Mouse (Mus musculus) fibroblast of lung, adult 2 months (primary cell): Measurements from ENCODE around the gene Kif17.

ENCODE experiments used
- DNase-seq: peaks from one replicate; pipeline ENCODE4 v3.0.0-alpha.2; 2011; ENCODE audit warnings: low read depth

Gene Kif17

GRCm38 (mm10) chr4:138259482-138259881, 9.2 kb downstream of the Kif17 start:
- no peak for DNase-seq

GRCm38 (mm10) chr4:138261843-138262681, 11.8 kb downstream of the Kif17 start:
- no peak for DNase-seq

- DNase-seq = no peak
Measured at GRCm38 (mm10) chr4:138267869-138268268, 17.6 kb downstream of the Kif17 start.

GRCm38 (mm10) chr4:138272011-138272997, 22.1 kb downstream of the Kif17 start:
- DNase-seq = no peak

DNA sequence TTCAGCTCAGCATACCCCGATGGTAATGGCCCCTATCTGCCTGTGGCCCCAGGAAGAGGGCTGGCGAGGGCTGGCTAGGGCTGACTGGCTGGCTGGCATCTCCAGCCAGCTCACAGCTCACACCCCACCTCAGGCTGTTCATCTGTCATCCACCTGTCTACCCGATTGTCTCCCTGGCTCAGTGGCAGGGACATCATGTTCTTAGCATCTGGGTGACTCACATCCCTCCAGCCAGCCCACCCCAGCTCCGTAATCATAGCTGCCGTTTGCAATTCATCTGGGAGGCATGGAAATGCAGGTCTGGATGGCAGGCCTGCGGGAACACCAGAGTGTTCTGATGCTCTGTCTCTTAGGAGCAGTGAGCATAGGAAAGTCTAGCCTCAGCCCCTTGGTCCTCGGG, 28.1 kb downstream of the Kif17 start:
- no peak for DNase-seq

DNA sequence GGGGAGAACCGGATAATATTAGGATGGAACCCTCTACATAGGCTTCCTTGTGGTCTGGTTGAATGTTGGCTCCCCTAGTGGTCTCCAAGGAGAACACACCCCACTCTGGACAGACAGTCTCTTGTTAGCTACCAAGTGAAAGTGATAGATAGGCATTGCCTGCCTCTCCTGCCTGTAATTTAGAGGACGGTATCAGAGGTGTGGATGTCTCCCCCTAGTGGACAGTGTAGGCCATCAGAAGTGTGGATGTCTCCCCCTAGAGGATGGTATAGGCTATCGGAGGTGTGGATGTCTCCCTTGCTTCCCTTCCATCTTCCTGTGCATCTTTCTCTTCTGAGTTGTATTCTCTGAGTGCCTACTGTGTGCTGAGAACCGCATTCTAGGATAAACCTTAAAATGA, 32.6 kb downstream of the Kif17 start:
- DNase-seq = peak; percentile 58

DNA sequence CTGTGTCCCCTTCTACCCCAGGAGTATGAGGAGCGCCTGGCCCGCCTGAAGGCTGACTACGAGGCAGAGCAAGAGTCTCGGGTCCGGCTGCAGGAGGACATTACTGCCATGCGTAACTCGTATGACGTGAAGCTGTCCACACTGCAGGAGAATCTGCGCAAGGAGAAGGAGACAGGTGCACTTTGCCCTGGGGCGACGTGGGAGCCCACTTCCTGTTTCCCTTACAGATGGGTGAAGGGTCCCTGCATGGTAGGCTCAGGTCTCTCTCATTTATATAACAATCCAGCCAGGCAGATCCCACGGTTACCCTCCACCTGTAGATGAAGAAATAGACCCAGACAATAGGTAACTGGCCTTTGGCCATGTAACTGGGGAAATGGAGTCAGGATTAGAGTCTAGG, 36.2 kb downstream of the Kif17 start:
- DNase-seq = no peak

DNA sequence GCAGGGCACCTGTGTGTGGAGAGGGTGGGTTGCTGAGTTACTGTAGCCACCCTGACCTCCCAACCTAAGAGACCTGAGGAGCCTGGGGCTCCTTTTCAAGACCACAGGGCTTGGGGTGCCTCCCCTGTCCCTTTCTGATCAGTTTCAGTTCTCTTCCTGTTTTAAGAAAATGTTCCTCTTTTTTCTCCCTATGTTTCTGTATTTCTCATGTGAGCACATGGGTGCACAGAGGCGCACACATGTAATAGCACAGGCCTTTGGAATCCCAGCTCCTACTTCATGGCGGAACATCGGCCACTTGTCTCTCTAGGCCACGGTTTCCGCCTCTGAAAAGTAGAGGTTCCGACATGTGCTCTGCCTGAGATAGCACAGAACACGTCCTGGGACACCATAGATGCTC, 38.5 kb downstream of the Kif17 start:
- no peak for DNase-seq

- no peak for DNase-seq
Measured at GRCm38 (mm10) chr4:138292028-138292427, 41.8 kb downstream of the Kif17 start.

DNA sequence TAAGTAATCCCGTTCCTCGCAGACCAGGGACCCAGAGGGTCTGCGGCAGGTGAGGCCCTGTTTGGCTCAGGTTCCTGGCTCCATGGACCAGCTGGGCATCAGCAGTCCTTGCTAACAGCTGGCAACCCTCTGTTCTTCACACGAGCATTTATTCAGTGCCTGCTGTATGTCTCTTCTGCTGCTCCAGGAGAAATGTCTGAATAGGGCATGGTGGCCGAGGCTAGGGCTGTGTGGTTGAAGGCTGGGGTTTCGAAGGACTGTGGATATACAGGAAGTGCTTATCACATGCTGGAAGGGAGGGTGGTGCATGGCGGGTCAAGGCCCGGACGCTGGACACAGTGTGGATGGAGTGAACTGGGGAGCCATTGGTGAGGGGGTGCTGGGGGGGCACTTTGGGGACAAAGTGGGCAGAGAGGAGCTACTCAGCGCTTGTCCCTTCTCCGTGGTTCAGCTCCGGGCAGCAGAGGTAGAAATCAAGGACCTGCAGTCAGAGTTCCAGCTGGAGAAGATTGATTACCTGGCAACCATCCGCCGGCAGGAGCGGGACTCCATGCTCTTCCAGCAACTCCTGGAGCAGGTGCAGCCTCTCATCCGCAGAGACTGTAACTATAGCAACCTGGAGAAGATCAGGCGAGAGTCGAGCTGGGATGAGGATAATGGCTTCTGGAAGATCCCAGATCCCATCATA, 43.2 kb downstream of the Kif17 start:
- DNase-seq = no peak

DNA sequence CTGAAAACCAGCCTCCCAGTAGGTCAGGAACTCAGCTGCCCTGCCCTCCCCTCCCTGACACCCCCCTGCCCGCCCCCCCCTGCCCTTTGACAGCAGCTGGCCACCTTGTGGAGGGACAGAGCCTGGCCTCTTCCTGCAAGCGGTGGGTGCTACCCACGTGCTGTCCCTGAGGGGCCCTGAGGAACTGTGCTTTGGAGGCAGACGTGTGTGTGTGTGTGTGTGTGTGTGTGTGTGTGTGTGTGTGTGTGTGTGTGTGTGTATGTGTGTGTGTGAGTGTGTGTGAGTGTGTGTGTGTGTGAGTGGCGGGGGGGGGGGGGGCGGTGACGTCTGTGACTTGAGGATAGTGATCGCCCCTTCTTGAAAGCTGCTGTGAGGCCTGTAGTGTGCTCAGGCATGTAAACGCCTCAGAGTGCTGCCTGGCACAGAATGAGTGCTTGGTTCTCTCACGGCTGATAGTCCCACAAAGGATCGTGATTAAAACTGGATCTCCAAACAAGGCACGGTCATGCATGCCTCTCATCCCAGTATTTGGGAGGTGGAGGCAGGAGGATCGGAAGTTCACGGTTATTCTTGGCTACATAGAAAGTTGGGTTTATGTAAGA, 43.8 kb downstream of the Kif17 start:
- no peak for DNase-seq

- DNase-seq = no peak
Measured at GRCm38 (mm10) chr4:138301271-138301780, 51.1 kb downstream of the Kif17 start.

- no peak for DNase-seq
Measured at GRCm38 (mm10) chr4:138303011-138303410, 52.8 kb downstream of the Kif17 start.

DNA sequence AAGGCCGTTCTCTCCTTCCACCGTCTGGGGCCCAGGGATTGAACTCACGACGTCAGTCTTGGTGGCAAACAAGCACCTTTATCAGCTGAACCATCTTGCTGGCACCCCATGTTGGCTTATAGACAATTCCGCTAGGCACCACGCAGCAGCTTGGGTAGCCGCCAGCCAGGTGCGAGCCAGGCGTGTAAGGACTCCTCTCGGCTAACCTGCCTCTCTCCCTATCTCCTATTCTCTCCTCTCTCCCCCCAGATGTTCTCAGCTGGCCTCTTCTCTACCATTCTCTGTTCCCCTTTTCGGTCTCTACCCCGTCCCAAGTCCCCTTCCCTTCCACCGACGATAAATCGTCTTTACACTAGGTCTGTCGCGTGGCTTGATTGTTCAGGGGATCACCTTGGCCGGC, 53.5 kb downstream of the Kif17 start:
- DNase-seq = no peak

DNA sequence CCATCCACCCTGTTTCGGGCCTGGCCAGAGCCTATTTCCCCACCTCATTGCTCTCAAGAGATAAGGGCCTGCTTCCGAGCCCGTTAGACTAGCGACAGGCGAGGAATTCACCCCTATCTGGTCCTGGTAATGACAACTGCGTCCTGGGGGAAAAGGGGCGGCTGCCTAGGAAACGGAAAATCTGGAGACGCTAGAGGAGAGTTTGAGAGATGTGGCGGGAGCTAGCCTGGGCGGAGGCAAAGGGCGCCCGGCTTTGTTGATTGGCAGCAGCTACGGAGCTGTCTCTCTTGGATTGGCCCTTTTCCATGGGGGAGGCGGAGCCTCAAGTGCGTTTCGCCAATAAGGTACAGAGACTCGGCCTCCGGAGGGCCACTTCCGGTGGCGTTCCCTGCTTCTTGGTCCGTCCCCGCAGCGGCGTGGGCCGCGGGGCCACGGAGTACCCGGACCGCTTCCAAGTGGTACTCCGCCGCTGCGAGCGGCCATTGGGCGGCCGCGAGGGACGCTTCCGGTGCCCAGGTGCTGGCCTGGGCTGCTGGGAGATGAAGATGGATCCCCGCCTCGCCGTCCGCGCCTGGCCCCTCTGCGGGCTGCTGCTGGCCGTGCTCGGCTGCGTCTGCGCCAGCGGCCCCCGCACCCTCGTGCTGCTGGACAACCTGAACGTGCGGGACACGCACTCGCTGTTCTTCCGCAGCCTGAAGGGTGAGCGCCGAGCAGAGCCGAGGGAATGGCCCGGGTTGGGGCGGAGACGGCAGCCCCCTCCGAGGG, 54.3 kb downstream of the Kif17 start, which contains the start of gene Ddost:
TSS of gene Ddost (plus strand) at position 391 of the 765 bp plus-strand sequence.
- peak; percentile 96 for DNase-seq

DNA sequence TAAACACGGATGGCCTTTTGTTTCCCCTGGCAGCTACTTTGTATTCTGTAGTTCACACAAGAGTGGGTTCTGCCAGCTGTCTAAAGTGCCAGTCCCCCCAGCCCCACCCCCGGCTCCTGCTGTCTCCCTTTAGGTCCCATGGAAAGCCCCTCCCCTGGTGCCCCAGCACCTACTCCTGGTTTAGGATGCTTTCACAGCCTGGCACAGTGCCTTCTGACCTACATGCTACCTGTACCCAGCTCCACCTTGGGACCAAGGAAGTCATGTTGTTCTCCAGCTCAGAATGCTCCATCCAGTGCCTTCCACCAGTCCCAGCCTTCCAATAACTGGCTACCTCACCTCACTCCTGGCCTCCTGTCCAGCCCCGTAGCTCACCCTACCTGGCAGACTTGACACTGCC, 56.8 kb downstream of the Kif17 start:
- DNase-seq = no peak

DNA sequence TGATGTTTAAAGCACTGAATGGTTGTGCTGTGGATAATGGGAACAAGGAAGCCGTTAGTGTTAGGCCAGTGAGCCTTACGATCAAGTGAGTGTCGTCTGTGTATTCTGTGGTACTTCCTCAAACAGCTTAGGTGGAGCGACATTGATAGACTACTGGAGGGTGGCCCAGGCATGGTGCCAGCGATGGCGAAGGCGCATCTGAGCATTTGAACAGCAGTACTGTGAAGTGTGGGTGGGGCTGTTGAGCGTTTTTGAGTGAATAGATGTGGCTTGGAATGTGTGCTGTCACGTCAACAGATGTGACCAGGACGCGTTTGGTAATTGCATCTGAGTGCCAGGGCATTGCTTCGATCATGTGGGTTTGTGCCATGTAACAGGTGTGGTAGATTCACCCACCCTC, 57.5 kb downstream of the Kif17 start:
- no peak for DNase-seq

DNA sequence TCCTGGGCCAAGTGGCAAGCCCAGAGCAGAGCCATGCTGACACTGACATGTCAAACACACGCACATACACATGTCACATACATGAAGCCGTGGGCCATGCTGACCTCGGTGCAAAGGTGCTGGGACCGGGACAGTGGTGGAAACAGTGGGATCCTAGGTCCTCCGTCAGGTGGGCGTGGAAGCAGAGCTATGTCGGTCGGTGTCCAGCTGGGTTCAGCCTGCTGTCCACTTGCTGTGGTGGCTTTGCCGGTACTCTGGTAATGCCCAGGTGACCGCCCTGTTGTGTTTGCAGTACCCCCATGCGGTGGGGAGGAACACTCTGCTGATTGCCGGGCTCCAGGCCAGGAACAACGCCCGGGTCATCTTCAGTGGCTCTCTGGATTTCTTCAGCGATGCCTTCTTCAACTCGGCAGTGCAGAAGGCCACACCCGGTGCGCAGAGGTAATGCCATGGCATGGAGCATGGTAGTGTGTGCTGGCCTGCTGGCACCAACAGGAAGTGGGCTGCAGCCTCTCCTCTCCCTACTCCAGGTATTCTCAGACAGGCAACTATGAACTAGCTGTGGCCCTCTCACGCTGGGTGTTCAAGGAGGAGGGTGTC, 60.2 kb downstream of the Kif17 start:
- no peak for DNase-seq

DNA sequence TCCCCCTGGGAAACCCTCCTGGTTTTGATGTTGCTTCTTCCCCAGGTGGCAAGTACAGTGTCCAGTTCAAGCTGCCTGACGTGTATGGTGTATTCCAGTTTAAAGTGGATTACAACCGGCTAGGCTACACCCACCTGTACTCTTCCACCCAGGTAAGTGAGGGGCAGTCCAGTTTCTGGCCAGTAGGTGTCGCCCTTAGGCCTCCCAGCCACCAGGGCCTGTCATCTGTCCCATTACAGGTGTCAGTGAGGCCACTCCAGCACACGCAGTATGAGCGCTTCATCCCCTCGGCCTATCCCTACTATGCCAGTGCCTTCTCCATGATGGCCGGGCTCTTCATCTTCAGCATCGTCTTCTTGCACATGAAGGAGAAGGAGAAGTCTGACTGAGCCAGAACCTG, 61.4 kb downstream of the Kif17 start:
- no peak for DNase-seq

- DNase-seq = no peak
Measured at GRCm38 (mm10) chr4:138312105-138312504, 61.9 kb downstream of the Kif17 start.
